Mouse (Mus musculus) thymus, adult 2 months (tissue): ENCODE results near the gene Fam117a. TPM values are rescaled to one million over a fixed set of nuclear protein-coding genes. Genes with fewer than 3 reads are reported as not detected.

Experiments used
- DNase-seq: peaks from one replicate; pipeline ENCODE4 v3.0.0; 2021
- H3K27ac ChIP-seq: fragments of 200-500 bp; 2 replicates; pipeline ENCODE4 v1.5.1; 2012; ENCODE audit warnings: low read length, control low read depth; ENCODE audit not compliant: control insufficient read depth, insufficient read depth
- H3K27me3 ChIP-seq: fragments of 200-500 bp; 2 replicates; pipeline ENCODE4 v1.6.1; 2012; ENCODE audit warnings: mild to moderate bottlenecking, low read length, moderate library complexity, mixed read lengths; ENCODE audit not compliant: control insufficient read depth, insufficient read depth
- H3K36me3 ChIP-seq: fragments of 200-500 bp; 2 replicates; pipeline ENCODE4 v1.6.1; 2012; ENCODE audit warnings: mild to moderate bottlenecking, low read length, moderate library complexity; ENCODE audit not compliant: control insufficient read depth, insufficient read depth
- H3K4me1 ChIP-seq: fragments of 200-500 bp; replicated peaks from 2 replicates; pipeline ENCODE4 v1.6.1; 2012; ENCODE audit warnings: low read length; ENCODE audit not compliant: control insufficient read depth, insufficient read depth
- H3K4me3 ChIP-seq: fragments of 200-500 bp; 2 replicates; pipeline ENCODE4 v1.5.1; 2012; ENCODE audit warnings: mild to moderate bottlenecking, low read length, control low read depth, moderate library complexity; ENCODE audit not compliant: control insufficient read depth, insufficient read depth
- CTCF ChIP-seq: fragments of 200-500 bp; IDR thresholded peaks from 2 replicates; pipeline ENCODE4 v1.5.1; 2012; ENCODE audit warnings: mild to moderate bottlenecking, control low read depth, low read length, moderate library complexity, borderline replicate concordance; ENCODE audit not compliant: control insufficient read depth, poor library complexity, insufficient read depth; ENCODE audit errors: extremely low read depth
- POLR2A ChIP-seq: fragments of 200-500 bp; IDR thresholded peaks from 2 replicates; pipeline ENCODE4 v1.6.1; 2012; ENCODE audit warnings: mild to moderate bottlenecking, low read length, control low read depth, moderate library complexity; ENCODE audit not compliant: control insufficient read depth, poor library complexity, insufficient read depth; ENCODE audit errors: extremely low read depth
- WGBS: fragments of 180-500 bp; shearing (Covaris S2); methylation state at CpG from one replicate; pipeline ENCODE4 v1.1.7; 2018; 5-methylcytosine and 5-hydroxymethylcytosine counted together
- polyA plus RNA-seq: library from polyadenylated mRNA; depleted of rRNA; stranded (reverse); fragments of >200 nt; gene quantifications from 2 replicates; pipeline ENCODE4 v1.2.3, GENCODE M21; 2012

Fam117a gene
- polyA plus RNA-seq, 1 experiment: 224 TPM

GRCm38 (mm10) chr11:95311425-95311807 lies 25.4 kb upstream of the Fam117a start:
- WGBS: 81% methylated on average over 5 of the region's 5 CpGs
- Histone ChIP-seq H3K4me1 (peaks cover 7% of the 10 kb centered on the region), H3K36me3 (no peaks in the 10 kb centered on the region), H3K27ac (no peak overlapping the region), H3K27me3 (no peaks in the 10 kb centered on the region), H3K4me3 (no peak overlapping the region)
- no peak for DNase-seq
- TF ChIP-seq POLR2A (no peak), CTCF (no peak)

DNA sequence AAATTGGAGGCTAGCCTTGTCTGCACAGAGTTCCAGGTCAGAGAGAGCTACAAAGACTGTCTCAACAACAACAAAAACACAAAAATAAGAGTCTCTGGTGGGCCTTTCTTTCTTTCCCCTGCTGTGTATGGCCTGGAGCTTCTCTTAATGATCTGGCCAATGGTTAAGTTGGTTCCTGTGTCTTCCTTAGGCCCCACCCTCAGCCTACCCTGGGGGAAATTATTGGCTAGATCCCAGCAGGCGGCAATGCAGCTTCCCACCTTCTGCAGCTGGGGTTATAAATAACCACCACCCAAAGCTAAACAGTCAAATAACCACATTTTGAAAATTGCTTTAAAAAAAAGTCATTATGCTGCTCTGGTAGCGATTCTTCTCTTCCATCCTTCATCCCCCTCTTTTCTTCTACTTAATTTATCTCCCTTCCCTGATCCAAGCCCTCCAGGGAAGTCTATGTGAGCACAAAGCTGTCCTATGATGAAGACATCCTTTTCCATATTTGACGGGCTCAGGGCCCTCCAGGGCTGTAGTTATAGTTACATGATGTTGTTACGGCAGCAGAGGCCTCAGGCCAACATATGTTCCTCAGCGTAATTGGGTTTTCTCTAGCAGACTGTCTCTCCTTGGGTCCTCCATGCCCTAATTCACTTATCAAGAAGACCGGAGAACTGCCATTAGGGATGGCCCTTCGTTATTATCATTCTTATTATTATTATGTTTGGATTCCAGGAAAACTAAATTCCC lies 21.4 kb upstream of the Fam117a start:
- peaks cover 7% of the 10 kb centered on the region for H3K4me1 ChIP-seq
- no peaks in the 10 kb centered on the region for H3K36me3 ChIP-seq
- no peaks in the 10 kb centered on the region for H3K27me3 ChIP-seq
- 69% methylated on average over 7 of the region's 7 CpGs for WGBS
- DNase-seq: no peak
- TF ChIP-seq CTCF (no peak), POLR2A (no peak)
- H3K4me3 ChIP-seq: no peak overlapping the region
- H3K27ac ChIP-seq: no peak overlapping the region

DNA sequence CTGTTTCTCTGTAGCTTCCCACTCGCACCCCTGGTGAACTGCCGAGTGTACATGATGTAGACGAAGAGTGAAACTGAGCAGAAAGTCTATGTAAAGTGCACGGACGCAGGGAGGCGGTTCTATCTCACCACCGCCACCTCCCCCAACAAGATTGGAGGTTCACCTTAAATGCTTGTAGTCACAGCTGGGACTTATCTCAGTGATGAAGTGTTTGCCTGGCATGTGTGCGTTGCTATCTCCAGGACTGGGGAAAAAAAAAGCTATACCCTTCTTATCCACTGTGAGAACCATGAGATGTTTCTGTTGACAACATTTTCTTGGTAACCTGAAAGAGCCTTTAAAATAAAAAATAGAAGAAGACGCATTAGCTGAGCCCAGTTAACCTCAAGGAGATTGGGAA lies 18.7 kb upstream of the Fam117a start:
- TF ChIP-seq POLR2A (no peak), CTCF (no peak)
- Histone ChIP-seq H3K4me3 (no peak overlapping the region), H3K36me3 (no peaks in the 10 kb centered on the region), H3K27me3 (no peaks in the 10 kb centered on the region), H3K27ac (no peak overlapping the region), H3K4me1 (no peaks in the 10 kb centered on the region)
- no peak for DNase-seq
- 95% methylated on average over 9 of the region's 9 CpGs for WGBS

GRCm38 (mm10) chr11:95319506-95319905 lies 17.3 kb upstream of the Fam117a start:
- no peaks in the 10 kb centered on the region for H3K27me3 ChIP-seq
- WGBS: 85% methylated on average over 1 of the region's 1 CpGs
- no peak for DNase-seq
- no peak overlapping the region for H3K27ac ChIP-seq
- no peaks in the 10 kb centered on the region for H3K4me1 ChIP-seq
- H3K36me3 ChIP-seq: no peaks in the 10 kb centered on the region
- no peak overlapping the region for H3K4me3 ChIP-seq
- TF ChIP-seq CTCF (no peak), POLR2A (no peak)

DNA sequence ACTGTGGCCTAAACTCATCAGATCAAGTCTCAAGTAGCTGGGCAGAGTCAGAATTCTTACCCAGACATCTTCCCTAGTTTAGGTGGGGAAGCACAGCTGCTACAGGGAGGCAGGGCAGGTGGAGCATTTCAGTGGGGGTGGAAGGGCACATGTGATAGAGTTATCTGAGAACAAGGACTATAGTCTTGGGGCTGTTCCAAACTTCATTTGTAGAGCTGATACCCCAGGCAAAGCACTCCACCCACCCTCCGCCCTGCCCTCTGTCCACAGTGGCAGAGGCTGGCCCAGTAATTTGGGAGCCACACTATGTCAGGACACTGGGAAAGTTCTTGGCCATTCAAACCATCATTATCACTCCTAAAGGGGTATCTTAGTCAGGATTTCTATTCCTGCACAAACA lies 16.8 kb upstream of the Fam117a start:
- H3K4me3 ChIP-seq: no peak overlapping the region
- no peak overlapping the region for H3K27ac ChIP-seq
- DNase-seq: no peak
- H3K27me3 ChIP-seq: no peaks in the 10 kb centered on the region
- H3K4me1 ChIP-seq: no peaks in the 10 kb centered on the region
- no peaks in the 10 kb centered on the region for H3K36me3 ChIP-seq
- TF ChIP-seq CTCF: no peak
- no peak for TF ChIP-seq POLR2A
- WGBS: 96% methylated on average over 1 of the region's 1 CpGs

- Histone ChIP-seq H3K36me3 (no peaks in the 10 kb centered on the region), H3K4me3 (no peak overlapping the region), H3K4me1 (no peaks in the 10 kb centered on the region), H3K27me3 (no peaks in the 10 kb centered on the region), H3K27ac (no peak overlapping the region)
- WGBS: 96% methylated on average over 10 of the region's 10 CpGs
- TF ChIP-seq POLR2A: no peak
- TF ChIP-seq CTCF: no peak
- DNase-seq: no peak
Observed at GRCm38 (mm10) chr11:95324181-95324580, 12.6 kb upstream of the Fam117a start.

DNA sequence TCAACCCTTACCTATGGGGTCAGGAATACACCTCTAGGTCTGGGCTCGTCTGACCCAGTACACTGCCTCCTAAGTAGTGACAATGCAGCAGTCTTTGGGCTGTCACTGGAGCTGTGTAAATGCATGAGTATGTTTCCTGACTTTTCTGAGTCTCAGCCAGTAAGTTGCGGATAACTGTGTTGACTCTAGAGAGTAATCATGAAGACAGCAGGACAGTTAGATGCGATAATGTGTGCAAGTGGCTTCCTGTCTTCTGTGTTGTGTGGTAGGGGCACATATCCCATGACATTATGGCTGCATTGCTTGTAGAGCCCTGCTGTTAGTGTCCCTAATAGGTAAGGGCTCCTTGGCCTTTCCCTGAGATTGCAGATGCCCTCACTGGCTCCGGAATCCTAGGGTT lies 11.0 kb upstream of the Fam117a start:
- H3K4me1 ChIP-seq: no peaks in the 10 kb centered on the region
- DNase-seq: no peak
- H3K27ac ChIP-seq: no peak overlapping the region
- 97% methylated on average over 4 of the region's 4 CpGs for WGBS
- no peaks in the 10 kb centered on the region for H3K36me3 ChIP-seq
- TF ChIP-seq POLR2A (no peak), CTCF (no peak)
- H3K27me3 ChIP-seq: no peaks in the 10 kb centered on the region
- H3K4me3 ChIP-seq: no peak overlapping the region
